21 mouse cellular contexts compared by ENCODE assay signal in genomic region chr15:102984925-102985324, GRCm38 (mm10). TPM values are rescaled to one million over a fixed set of nuclear protein-coding genes. Genes with fewer than 3 reads are reported as not detected.
DNase-seq lines count a peak whose midpoint lies in the region; ATAC-seq and TF ChIP-seq lines count a peak whose summit lies in the region.
"Had no signal": no experiment of that assay in that cellular context is flagged by ENCODE, and none has a peak within 500 bp of the region (broad histone marks: within the 10 kb centered on the region; RNA-seq: fewer than 3 reads in every experiment).

No protein-coding gene starts in this region.

- ATAC-seq in kidney, embryonic 15.5 days (replicated peaks; ENCODE audit: low FRiP score): no peak
- ATAC-seq in limb, embryonic 11.5 days (ENCODE audit: insufficient number of reproducible peaks, low FRiP score, low TSS enrichment, low read depth): no peak
- no peak for ATAC-seq in neural tube, embryonic 12.5 days (ENCODE audit: low FRiP score, low read depth)
- ATAC-seq: forebrain, embryonic 16.5 days; hindbrain, embryonic 16.5 days had no signal

- peak overlapping the region; percentile 27; the same call in 1 of the 2 replicates for H3K9ac ChIP-seq in kidney, embryonic 15.5 days
- H3K9ac ChIP-seq in limb, embryonic 11.5 days (ENCODE audit: low read length): no peak overlapping the region
- peak overlapping the region; percentile 100 for H3K9ac ChIP-seq in neural tube, embryonic 12.5 days
- H3K9ac ChIP-seq: embryonic facial prominence, embryonic 12.5 days; forebrain, embryonic 12.5 days; heart, embryonic 13.5 days; hindbrain, embryonic 12.5 days had no signal

- no peak for TF ChIP-seq CTCF in cerebellum, adult 2 months (IDR thresholded peaks at IDR 0.05; ENCODE audit: borderline replicate concordance, insufficient read depth, low read depth, low read length)

- no peak for DNase-seq in kidney, postnatal 25 days
- DNase-seq in limb, embryonic 11.5 days (ENCODE audit: low spot score): no peak
- DNase-seq in limb, embryonic 10.5 days (ENCODE audit: low spot score): no peak
- DNase-seq in cerebellum, adult 2 months: no peak
- no peak for DNase-seq in ovary, adult 18-20 months (ENCODE audit: low spot score)
- DNase-seq: adrenal gland, adult 2 months; adrenal gland, postnatal 25 days; cerebellum, adult 18-20 months; cerebellum, postnatal 10 days; gastrocnemius, postnatal 25 days; heart, postnatal 4 days had no signal

- TF ChIP-seq POLR2A in cerebellum, adult 2 months (IDR thresholded peaks at IDR 0.05; ENCODE audit: borderline replicate concordance, insufficient read depth, low read length): no peak

- peak overlapping the region; percentile 77 for H3K4me2 ChIP-seq in kidney, embryonic 15.5 days
- 0 out of 2 replicates have a peak overlapping the region, but pooled peaks have one; percentile 3 for H3K4me2 ChIP-seq in limb, embryonic 11.5 days (ENCODE audit: low read depth, severe bottlenecking)
- peak overlapping the region; percentile 86 for H3K4me2 ChIP-seq in neural tube, embryonic 12.5 days (replicated peaks)
- H3K4me2 ChIP-seq: embryonic facial prominence, embryonic 12.5 days; forebrain, embryonic 12.5 days; heart, embryonic 13.5 days; hindbrain, embryonic 12.5 days had no signal

- H3K4me1 ChIP-seq in kidney, embryonic 15.5 days: peaks cover 78% of the 10 kb centered on the region
- peaks cover 38% of the 10 kb centered on the region for H3K4me1 ChIP-seq in limb, embryonic 11.5 days (ENCODE audit: control insufficient read depth, insufficient read depth, low read length)
- peaks cover 83% of the 10 kb centered on the region for H3K4me1 ChIP-seq in limb, embryonic 10.5 days
- peaks cover 47% of the 10 kb centered on the region for H3K4me1 ChIP-seq in neural tube, embryonic 12.5 days
- no peaks in the 10 kb centered on the region for H3K4me1 ChIP-seq in cerebellum, adult 2 months (ENCODE audit: control insufficient read depth, insufficient read depth, low read length)

- WGBS in kidney, embryonic 15.5 days: 17% methylated on average over 3 of the region's 3 CpGs
- WGBS in limb, embryonic 11.5 days: 9% methylated on average over 3 of the region's 3 CpGs
- 6% methylated on average over 3 of the region's 3 CpGs for WGBS in limb, embryonic 10.5 days
- WGBS in neural tube, embryonic 12.5 days: 4% methylated on average over 3 of the region's 3 CpGs
- 6% methylated on average over 3 of the region's 3 CpGs for WGBS in cerebellum, adult 2 months

- H3K4me3 ChIP-seq in kidney, embryonic 15.5 days (replicated peaks): peak overlapping the region; percentile 10; the same call in 1 of the 2 replicates
- H3K4me3 ChIP-seq in limb, embryonic 11.5 days (ENCODE audit: low read depth, low read length): 0 out of 2 replicates have a peak overlapping the region, but pooled peaks have one; percentile 3
- no peak overlapping the region for H3K4me3 ChIP-seq in limb, embryonic 10.5 days
- H3K4me3 ChIP-seq in neural tube, embryonic 12.5 days: peak overlapping the region; percentile 92
- H3K4me3 ChIP-seq in cerebellum, adult 2 months (replicated peaks; ENCODE audit: insufficient read depth, low read depth, low read length): no peak overlapping the region
- H3K4me3 ChIP-seq: embryonic facial prominence, embryonic 12.5 days; forebrain, embryonic 12.5 days; heart, embryonic 13.5 days; hindbrain, embryonic 12.5 days had no signal

- H3K36me3 ChIP-seq in kidney, embryonic 15.5 days: 0 out of 2 replicates have a peak, but pooled peaks cover 3% of the 10 kb centered on the region
- H3K36me3 ChIP-seq in limb, embryonic 11.5 days (ENCODE audit: control insufficient read depth, insufficient read depth, low read length): no peaks in the 10 kb centered on the region
- H3K36me3 ChIP-seq in limb, embryonic 10.5 days: no peaks in the 10 kb centered on the region
- peaks cover 4% of the 10 kb centered on the region; the same call in 1 of the 2 replicates for H3K36me3 ChIP-seq in neural tube, embryonic 12.5 days
- H3K36me3 ChIP-seq: embryonic facial prominence, embryonic 12.5 days; forebrain, embryonic 12.5 days; heart, embryonic 13.5 days; hindbrain, embryonic 12.5 days had no signal

- peaks cover 77% of the 10 kb centered on the region for H3K27me3 ChIP-seq in kidney, embryonic 15.5 days
- H3K27me3 ChIP-seq in limb, embryonic 11.5 days (ENCODE audit: control insufficient read depth, insufficient read depth, low read length): peaks cover 69% of the 10 kb centered on the region
- peaks cover 100% of the 10 kb centered on the region for H3K27me3 ChIP-seq in limb, embryonic 10.5 days (ENCODE audit: low read depth, poor library complexity, severe bottlenecking)
- H3K27me3 ChIP-seq in neural tube, embryonic 12.5 days (replicated peaks): peaks cover 34% of the 10 kb centered on the region
- H3K27me3 ChIP-seq in cerebellum, adult 2 months (ENCODE audit: control insufficient read depth, insufficient read depth, low read length): peaks cover 11% of the 10 kb centered on the region; the same call in 1 of the 2 replicates

- no peaks in the 10 kb centered on the region for H3K9me3 ChIP-seq in kidney, embryonic 15.5 days (replicated peaks)
- H3K9me3 ChIP-seq in limb, embryonic 11.5 days (ENCODE audit: control insufficient read depth, low read length): no peaks in the 10 kb centered on the region
- no peaks in the 10 kb centered on the region for H3K9me3 ChIP-seq in limb, embryonic 10.5 days (replicated peaks)
- no peaks in the 10 kb centered on the region for H3K9me3 ChIP-seq in neural tube, embryonic 12.5 days
- H3K9me3 ChIP-seq: embryonic facial prominence, embryonic 12.5 days; forebrain, embryonic 12.5 days; heart, embryonic 13.5 days; hindbrain, embryonic 12.5 days had no signal

- peak overlapping the region; percentile 75 for H3K27ac ChIP-seq in kidney, embryonic 15.5 days
- H3K27ac ChIP-seq in limb, embryonic 11.5 days (replicated peaks; ENCODE audit: low read depth, low read length): no peak overlapping the region
- H3K27ac ChIP-seq in limb, embryonic 10.5 days: no peak overlapping the region
- peak overlapping the region; percentile 68 for H3K27ac ChIP-seq in neural tube, embryonic 12.5 days
- no peak overlapping the region for H3K27ac ChIP-seq in cerebellum, adult 2 months (ENCODE audit: insufficient read depth, low read length)
- H3K27ac ChIP-seq: embryonic facial prominence, embryonic 12.5 days; forebrain, embryonic 12.5 days; heart, embryonic 13.5 days; hindbrain, embryonic 12.5 days had no signal

RNA-seq across cellular contexts. Expression of gene Hoxc8, which starts 5.5 kb away (rescaled TPM):
- 8.7 and 11.1 TPM in 2 replicates for polyA plus RNA-seq in kidney, embryonic 15.5 days (2015; fragmentation: Nextera tagmentation; extraction: Ambion mirVana)
- polyA plus RNA-seq in limb, embryonic 11.5 days (2014; fragmentation: Nextera tagmentation; extraction: Ambion mirVana): 4.6 and 4.8 TPM in 2 replicates
- polyA plus RNA-seq in limb, embryonic 10.5 days (2016; fragmentation: Nextera tagmentation; extraction: Ambion mirVana): 5.1 and 6.0 TPM in 2 replicates
- polyA plus RNA-seq in neural tube, embryonic 12.5 days (2016; fragmentation: Nextera tagmentation; extraction: Ambion mirVana): 44.5 and 65.6 TPM in 2 replicates
- not detected in 2 replicates for polyA plus RNA-seq in cerebellum, adult 2 months (2012; rRNA removed)
- polyA plus RNA-seq: embryonic facial prominence, embryonic 12.5 days; forebrain, embryonic 12.5 days; forebrain, embryonic 16.5 days; frontal cortex, adult 2 months; heart, embryonic 13.5 days; heart, postnatal 0 days; hindbrain, embryonic 12.5 days had no signal

RNA-seq across cellular contexts. Expression of gene Hoxc9, which starts 8.7 kb away (rescaled TPM):
- polyA plus RNA-seq in kidney, embryonic 15.5 days (2015; fragmentation: Nextera tagmentation; extraction: Ambion mirVana): 10.0 and 10.7 TPM in 2 replicates
- 4.4 and 6.1 TPM in 2 replicates for polyA plus RNA-seq in limb, embryonic 11.5 days (2014; fragmentation: Nextera tagmentation; extraction: Ambion mirVana)
- 4.4 and 6.9 TPM in 2 replicates for polyA plus RNA-seq in limb, embryonic 10.5 days (2016; fragmentation: Nextera tagmentation; extraction: Ambion mirVana)
- 45.2 and 47.4 TPM in 2 replicates for polyA plus RNA-seq in neural tube, embryonic 12.5 days (2016; fragmentation: Nextera tagmentation; extraction: Ambion mirVana)
- polyA plus RNA-seq in cerebellum, adult 2 months (2012; rRNA removed): not detected in 2 replicates
- polyA plus RNA-seq: embryonic facial prominence, embryonic 12.5 days; forebrain, embryonic 12.5 days; forebrain, embryonic 16.5 days; frontal cortex, adult 2 months; heart, embryonic 13.5 days; heart, postnatal 0 days; hindbrain, embryonic 12.5 days had no signal

RNA-seq across cellular contexts. Expression of gene Hoxc6, which starts 13.1 kb away (rescaled TPM):
- 10.9 and 11.0 TPM in 2 replicates for polyA plus RNA-seq in kidney, embryonic 15.5 days (2015; fragmentation: Nextera tagmentation; extraction: Ambion mirVana)
- 9.5 and 10.9 TPM in 2 replicates for polyA plus RNA-seq in limb, embryonic 11.5 days (2014; fragmentation: Nextera tagmentation; extraction: Ambion mirVana)
- 10.1 and 10.2 TPM in 2 replicates for polyA plus RNA-seq in limb, embryonic 10.5 days (2016; fragmentation: Nextera tagmentation; extraction: Ambion mirVana)
- 68.8 and 77.1 TPM in 2 replicates for polyA plus RNA-seq in neural tube, embryonic 12.5 days (2016; fragmentation: Nextera tagmentation; extraction: Ambion mirVana)
- polyA plus RNA-seq in cerebellum, adult 2 months (2012; rRNA removed): 0.16 and 0.25 TPM in 2 replicates
- polyA plus RNA-seq: embryonic facial prominence, embryonic 12.5 days; forebrain, embryonic 12.5 days; forebrain, embryonic 16.5 days; frontal cortex, adult 2 months; heart, postnatal 0 days had no signal

RNA-seq across cellular contexts. Expression of gene Hoxc5, which starts 17.7 kb away (rescaled TPM):
- 3.6 and 4.8 TPM in 2 replicates for polyA plus RNA-seq in kidney, embryonic 15.5 days (2015; fragmentation: Nextera tagmentation; extraction: Ambion mirVana)
- polyA plus RNA-seq in limb, embryonic 11.5 days (2014; fragmentation: Nextera tagmentation; extraction: Ambion mirVana): 8.3 and 9.1 TPM in 2 replicates
- polyA plus RNA-seq in limb, embryonic 10.5 days (2016; fragmentation: Nextera tagmentation; extraction: Ambion mirVana): 10.6 and 12.7 TPM in 2 replicates
- polyA plus RNA-seq in neural tube, embryonic 12.5 days (2016; fragmentation: Nextera tagmentation; extraction: Ambion mirVana): 32.1 and 35.5 TPM in 2 replicates
- 1.5 and 2.2 TPM in 2 replicates for polyA plus RNA-seq in cerebellum, adult 2 months (2012; rRNA removed)
- polyA plus RNA-seq: forebrain, embryonic 12.5 days; forebrain, embryonic 16.5 days; frontal cortex, adult 2 months; heart, postnatal 0 days had no signal

RNA-seq across cellular contexts. Expression of gene Hoxc10, which starts 18.3 kb away (rescaled TPM):
- polyA plus RNA-seq in kidney, embryonic 15.5 days (2015; fragmentation: Nextera tagmentation; extraction: Ambion mirVana): 52.4 and 53.5 TPM in 2 replicates
- 43.9 and 56.2 TPM in 2 replicates for polyA plus RNA-seq in limb, embryonic 11.5 days (2014; fragmentation: Nextera tagmentation; extraction: Ambion mirVana)
- polyA plus RNA-seq in limb, embryonic 10.5 days (2016; fragmentation: Nextera tagmentation; extraction: Ambion mirVana): 21.4 and 51.4 TPM in 2 replicates
- 62.1 and 77.3 TPM in 2 replicates for polyA plus RNA-seq in neural tube, embryonic 12.5 days (2016; fragmentation: Nextera tagmentation; extraction: Ambion mirVana)
- polyA plus RNA-seq in cerebellum, adult 2 months (2012; rRNA removed): not detected in 2 replicates
- polyA plus RNA-seq: adrenal gland, adult 2 months; embryonic facial prominence, embryonic 12.5 days; forebrain, embryonic 12.5 days; forebrain, embryonic 16.5 days; frontal cortex, adult 2 months; heart, embryonic 13.5 days; heart, postnatal 0 days; hindbrain, embryonic 12.5 days; hindbrain, embryonic 16.5 days had no signal

Comparison
In these comparisons a context has a peak if more than half of its experiments do, and no peak if none do; other contexts are left out.
1. H3K4me3 ChIP-seq: peak in kidney, embryonic 15.5 days (single experiment), limb, embryonic 11.5 days (single experiment) and neural tube, embryonic 12.5 days (single experiment); none in limb, embryonic 10.5 days (single experiment) and cerebellum, adult 2 months (single experiment).
2. H3K27ac ChIP-seq: peak in kidney, embryonic 15.5 days (single experiment) and neural tube, embryonic 12.5 days (single experiment); none in limb, embryonic 11.5 days (single experiment), limb, embryonic 10.5 days (single experiment) and cerebellum, adult 2 months (single experiment).
3. H3K4me2 ChIP-seq: peak in every context shown above with its lines; median percentile 86 in neural tube, embryonic 12.5 days; 77 in kidney, embryonic 15.5 days; 3 in limb, embryonic 11.5 days.